Mouse (Mus musculus) forebrain, embryonic 13.5 days (tissue): ENCODE data around the gene Egr2. TPM values are rescaled to one million over a fixed set of nuclear protein-coding genes. Genes with fewer than 3 reads are reported as not detected.
A peak's percentile ranks its signal among the peaks of the same experiment; 100 is the strongest.

Source experiments
- ATAC-seq: fragments of 200-750 bp; cut with Nextera tagmentation; 2 replicates; pipeline ENCODE4 v1.8.0; 2017
- H3K27ac ChIP-seq: fragments of 300-500 bp; sonication (generic); 2 replicates; pipeline ENCODE4 v1.5.1; 2015; ENCODE audit warnings: inconsistent platforms, mild to moderate bottlenecking, moderate library complexity
- H3K27me3 ChIP-seq: fragments of 300-500 bp; sonication (generic); 2 replicates; pipeline ENCODE4 v1.6.1; 2015; ENCODE audit warnings: mild to moderate bottlenecking, inconsistent platforms
- H3K36me3 ChIP-seq: fragments of 300-500 bp; sonication (generic); 2 replicates; pipeline ENCODE4 v1.6.1; 2015; ENCODE audit warnings: mild to moderate bottlenecking, inconsistent platforms; ENCODE audit not compliant: poor library complexity, severe bottlenecking
- H3K4me1 ChIP-seq: fragments of 300-500 bp; sonication (generic); 2 replicates; pipeline ENCODE4 v1.6.1; 2015; ENCODE audit warnings: inconsistent platforms
- H3K4me2 ChIP-seq: fragments of 300-500 bp; sonication (generic); 2 replicates; pipeline ENCODE4 v1.6.1; 2015; ENCODE audit warnings: inconsistent platforms, mild to moderate bottlenecking, moderate library complexity
- H3K4me3 ChIP-seq: fragments of 300-500 bp; sonication (generic); 2 replicates; pipeline ENCODE4 v1.5.1; 2015; ENCODE audit warnings: mild to moderate bottlenecking, inconsistent platforms
- H3K9ac ChIP-seq: fragments of 300-500 bp; sonication (generic); 2 replicates; pipeline ENCODE4 v1.6.1; 2015; ENCODE audit warnings: mild to moderate bottlenecking, inconsistent platforms
- H3K9me3 ChIP-seq: fragments of 300-500 bp; sonication (generic); replicated peaks from 2 replicates; pipeline ENCODE4 v1.6.1; 2016; ENCODE audit warnings: inconsistent platforms
- WGBS: fragments of 180-500 bp; shearing (Covaris S2); methylation state at CpG from one replicate; pipeline ENCODE4 v1.1.7; 2015; 5-methylcytosine and 5-hydroxymethylcytosine counted together
- polyA plus RNA-seq: library from polyadenylated mRNA; unstranded; fragments of >200 nt; fragmentation: Nextera tagmentation; extraction: Ambion mirVana; gene quantifications from 2 replicates; pipeline ENCODE4 v1.2.1, GENCODE M21; 2015

Gene Egr2
- polyA plus RNA-seq, 1 experiment from 2014 or later, result 0.08 TPM

GRCm38 (mm10) chr10:67512871-67513270 lies 22.4 kb upstream of the Egr2 start:
- no peak for ATAC-seq
- Histone ChIP-seq H3K9me3 (no peaks in the 10 kb centered on the region), H3K9ac (no peak overlapping the region), H3K4me1 (no peaks in the 10 kb centered on the region), H3K27ac (no peak overlapping the region), H3K27me3 (no peaks in the 10 kb centered on the region), H3K4me3 (no peak overlapping the region), H3K4me2 (no peak overlapping the region), H3K36me3 (no peaks in the 10 kb centered on the region)
- 77% methylated on average over 7 of the region's 7 CpGs for WGBS

- Histone ChIP-seq H3K9me3 (no peaks in the 10 kb centered on the region), H3K27ac (no peak overlapping the region), H3K4me2 (no peak overlapping the region), H3K27me3 (peaks cover 17% of the 10 kb centered on the region), H3K4me3 (no peak overlapping the region), H3K4me1 (no peaks in the 10 kb centered on the region), H3K9ac (no peak overlapping the region), H3K36me3 (no peaks in the 10 kb centered on the region)
- 89% methylated on average over 3 of the region's 3 CpGs for WGBS
- ATAC-seq, result no peak
These were observed 16.5 kb upstream of the Egr2 start for GRCm38 (mm10) chr10:67518733-67519132.

GRCm38 (mm10) chr10:67524130-67524529 lies 11.1 kb upstream of the Egr2 start:
- no peak overlapping the region for H3K9ac ChIP-seq
- H3K4me1 ChIP-seq, result peaks cover 6% of the 10 kb centered on the region; the same call in 1 of the 2 replicates
- H3K4me2 ChIP-seq, result no peak overlapping the region
- 86% methylated on average over 3 of the region's 3 CpGs for WGBS
- ATAC-seq, result no peak
- no peaks in the 10 kb centered on the region for H3K9me3 ChIP-seq
- H3K27ac ChIP-seq, result no peak overlapping the region
- H3K36me3 ChIP-seq, result no peaks in the 10 kb centered on the region
- H3K27me3 ChIP-seq, result peaks cover 50% of the 10 kb centered on the region
- H3K4me3 ChIP-seq, result no peak overlapping the region

- Histone ChIP-seq H3K4me2 (no peak overlapping the region), H3K9me3 (no peaks in the 10 kb centered on the region), H3K4me1 (peaks cover 6% of the 10 kb centered on the region; the same call in 1 of the 2 replicates), H3K4me3 (no peak overlapping the region), H3K27me3 (peaks cover 54% of the 10 kb centered on the region), H3K27ac (no peak overlapping the region), H3K36me3 (no peaks in the 10 kb centered on the region), H3K9ac (no peak overlapping the region)
- 89% methylated on average over 7 of the region's 7 CpGs for WGBS
- ATAC-seq, result no peak
These were observed 10.6 kb upstream of the Egr2 start for GRCm38 (mm10) chr10:67524694-67525093.

- Histone ChIP-seq H3K4me3 (no peak overlapping the region), H3K4me2 (no peak overlapping the region), H3K27me3 (peaks cover 71% of the 10 kb centered on the region), H3K4me1 (peaks cover 6% of the 10 kb centered on the region; the same call in 1 of the 2 replicates), H3K9me3 (no peaks in the 10 kb centered on the region), H3K9ac (no peak overlapping the region), H3K27ac (no peak overlapping the region), H3K36me3 (no peaks in the 10 kb centered on the region)
- 27% methylated on average over 9 of the region's 9 CpGs for WGBS
- ATAC-seq, result peak; percentile 36; the same call in 1 of the 2 replicates
These were observed 8.8 kb upstream of the Egr2 start for GRCm38 (mm10) chr10:67526435-67526834.

GRCm38 (mm10) chr10:67529769-67530168 lies 5.5 kb upstream of the Egr2 start:
- no peaks in the 10 kb centered on the region for H3K36me3 ChIP-seq
- H3K27ac ChIP-seq, result no peak overlapping the region
- 83% methylated on average over 4 of the region's 4 CpGs for WGBS
- H3K27me3 ChIP-seq, result peaks cover 84% of the 10 kb centered on the region
- H3K9me3 ChIP-seq, result no peaks in the 10 kb centered on the region
- no peak overlapping the region for H3K4me2 ChIP-seq
- no peak overlapping the region for H3K9ac ChIP-seq
- H3K4me3 ChIP-seq, result no peak overlapping the region
- no peak for ATAC-seq
- peaks cover 6% of the 10 kb centered on the region; the same call in 1 of the 2 replicates for H3K4me1 ChIP-seq

GRCm38 (mm10) chr10:67535972-67536371 lies 697 bp downstream of the Egr2 start:
- ATAC-seq, result peak; percentile 31
- Histone ChIP-seq H3K9ac (peak overlapping the region; percentile 45; the same call in 1 of the 2 replicates), H3K36me3 (no peaks in the 10 kb centered on the region), H3K4me1 (peaks cover 39% of the 10 kb centered on the region), H3K9me3 (no peaks in the 10 kb centered on the region), H3K4me3 (peak overlapping the region; percentile 53), H3K4me2 (peak overlapping the region; percentile 91), H3K27me3 (peaks cover 99% of the 10 kb centered on the region), H3K27ac (no peak overlapping the region)
- WGBS, result 0% methylated on average over 34 of the region's 35 CpGs

DNA sequence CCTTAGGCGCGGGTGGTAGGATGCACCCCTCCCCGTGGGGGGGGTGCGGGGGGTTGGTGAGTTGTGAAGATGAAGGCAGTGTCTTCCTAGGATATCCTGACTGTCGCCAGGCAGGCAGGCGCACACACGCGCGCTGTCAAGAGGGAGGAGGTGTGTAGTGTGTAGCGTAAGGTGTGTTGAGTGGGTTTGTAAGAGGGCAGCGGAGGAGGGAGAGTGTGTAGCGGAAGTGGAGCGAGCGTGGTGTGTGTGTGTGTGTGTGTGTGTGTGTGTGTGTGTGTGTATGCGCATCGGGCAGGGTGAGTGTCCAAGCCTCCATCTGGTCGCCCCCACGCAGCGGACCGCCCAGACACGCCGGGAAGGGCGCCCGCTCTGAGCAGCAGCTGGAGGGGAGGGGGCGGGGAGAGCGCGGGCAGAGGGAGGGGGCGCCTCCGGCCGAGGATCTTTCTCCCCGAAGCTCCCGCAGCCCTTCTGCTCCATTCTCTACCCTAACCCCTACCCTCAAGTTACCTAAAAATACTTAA lies 1.4 kb downstream of the Egr2 start:
- Histone ChIP-seq H3K4me2 (peak overlapping the region; percentile 91), H3K4me3 (peak overlapping the region; percentile 53), H3K27me3 (peaks cover 99% of the 10 kb centered on the region), H3K36me3 (no peaks in the 10 kb centered on the region), H3K9ac (peak overlapping the region; percentile 45), H3K9me3 (no peaks in the 10 kb centered on the region), H3K27ac (no peak overlapping the region), H3K4me1 (peaks cover 39% of the 10 kb centered on the region)
- under 1% methylated on average over 19 of the region's 32 CpGs for WGBS
- ATAC-seq, result peak; percentile 34

GRCm38 (mm10) chr10:67537151-67537994 lies 2.1 kb downstream of the Egr2 start:
- Histone ChIP-seq H3K9ac (peak overlapping the region; percentile 46), H3K27ac (no peak overlapping the region), H3K27me3 (peaks cover 99% of the 10 kb centered on the region), H3K4me1 (peaks cover 39% of the 10 kb centered on the region), H3K36me3 (0 out of 2 replicates have a peak, but pooled peaks cover 2% of the 10 kb centered on the region), H3K4me2 (peak overlapping the region; percentile 91), H3K9me3 (no peaks in the 10 kb centered on the region), H3K4me3 (peak overlapping the region; percentile 53)
- ATAC-seq, result peak; percentile 90
- under 1% methylated on average over 51 of the region's 51 CpGs for WGBS

- peak overlapping the region; percentile 53 for H3K4me3 ChIP-seq
- H3K9me3 ChIP-seq, result no peaks in the 10 kb centered on the region
- no peak overlapping the region for H3K9ac ChIP-seq
- no peak overlapping the region for H3K27ac ChIP-seq
- peak overlapping the region; percentile 91 for H3K4me2 ChIP-seq
- 1% methylated on average over 19 of the region's 19 CpGs for WGBS
- 0 out of 2 replicates have a peak, but pooled peaks cover 2% of the 10 kb centered on the region for H3K36me3 ChIP-seq
- peaks cover 39% of the 10 kb centered on the region for H3K4me1 ChIP-seq
- H3K27me3 ChIP-seq, result peaks cover 99% of the 10 kb centered on the region
- no peak for ATAC-seq
These were observed 2.8 kb downstream of the Egr2 start for GRCm38 (mm10) chr10:67538106-67538505.

DNA sequence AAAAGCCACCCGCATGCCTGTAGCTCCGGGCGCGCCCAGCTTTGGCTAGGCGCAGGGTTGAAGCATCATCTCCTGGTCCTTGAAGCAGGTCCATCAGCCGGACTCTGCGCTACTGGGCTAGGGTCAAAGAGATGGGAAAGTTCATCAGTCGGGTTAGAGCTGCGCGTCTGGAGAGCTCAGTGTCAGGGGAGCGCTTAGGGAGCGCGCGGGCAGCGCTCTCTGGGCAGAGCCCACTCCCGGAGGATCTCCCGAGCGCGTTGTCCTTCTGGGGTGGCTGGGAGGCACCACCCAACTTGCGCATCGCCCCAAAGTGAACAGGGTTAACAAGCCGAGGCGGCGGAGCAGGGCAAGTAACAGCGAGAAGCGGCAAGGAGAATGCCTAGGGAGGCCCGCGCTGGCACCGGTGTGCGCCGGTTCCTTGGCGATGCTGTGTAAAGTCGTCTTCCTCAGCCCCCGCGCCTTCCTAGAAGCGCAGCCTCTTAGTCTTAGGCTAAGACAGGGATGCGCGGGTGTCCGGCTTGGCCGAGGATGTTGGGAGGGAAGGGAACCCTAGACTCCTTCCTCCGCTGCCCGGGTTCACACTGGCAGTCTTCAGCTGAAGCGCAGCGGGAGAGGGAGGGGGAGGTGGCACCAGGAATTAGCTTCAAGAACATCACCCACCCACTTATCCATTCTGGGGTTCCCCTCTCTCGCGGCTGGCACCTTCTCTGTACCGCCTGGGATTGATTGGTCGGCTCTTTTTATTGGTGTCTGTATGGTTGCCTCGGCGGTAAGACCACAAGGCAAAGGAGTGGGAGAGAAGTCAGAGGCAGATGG lies 3.5 kb downstream of the Egr2 start:
- H3K4me1 ChIP-seq, result peaks cover 39% of the 10 kb centered on the region
- WGBS, result under 1% methylated on average over 49 of the region's 50 CpGs
- no peak overlapping the region for H3K27ac ChIP-seq
- ATAC-seq, result no peak
- peaks cover 99% of the 10 kb centered on the region for H3K27me3 ChIP-seq
- 0 out of 2 replicates have a peak, but pooled peaks cover 2% of the 10 kb centered on the region for H3K36me3 ChIP-seq
- no peak overlapping the region for H3K9ac ChIP-seq
- no peaks in the 10 kb centered on the region for H3K9me3 ChIP-seq
- peak overlapping the region; percentile 91 for H3K4me2 ChIP-seq
- peak overlapping the region; percentile 53 for H3K4me3 ChIP-seq

GRCm38 (mm10) chr10:67539401-67539730 lies 4.1 kb downstream of the Egr2 start:
- H3K27ac ChIP-seq, result no peak overlapping the region
- 0 out of 2 replicates have a peak, but pooled peaks cover 2% of the 10 kb centered on the region for H3K36me3 ChIP-seq
- peaks cover 96% of the 10 kb centered on the region for H3K27me3 ChIP-seq
- H3K9ac ChIP-seq, result no peak overlapping the region
- no peak for ATAC-seq
- peak overlapping the region; percentile 91 for H3K4me2 ChIP-seq
- H3K4me3 ChIP-seq, result peak overlapping the region; percentile 53; the same call in 1 of the 2 replicates
- H3K4me1 ChIP-seq, result peaks cover 39% of the 10 kb centered on the region
- no peaks in the 10 kb centered on the region for H3K9me3 ChIP-seq
- WGBS, result 50% methylated on average over 5 of the region's 6 CpGs
